Mouse (Mus musculus) kidney, adult 2 months (tissue): ENCODE measurements around the gene Rps27rt.

Experiments used
- CTCF ChIP-seq: fragments of 200-500 bp; conservative IDR thresholded peaks from 2 replicates; pipeline ENCODE4 v1.5.1; 2011; ENCODE audit warnings: low read depth, mild to moderate bottlenecking, control low read depth, low read length, moderate library complexity, mixed read lengths; ENCODE audit not compliant: insufficient read depth, insufficient read length
- POLR2A ChIP-seq: fragments of 200-500 bp; IDR thresholded peaks from one replicate; pipeline ENCODE4 v1.6.1; 2011; ENCODE audit warnings: low read depth, low read length, control low read depth

DNA sequence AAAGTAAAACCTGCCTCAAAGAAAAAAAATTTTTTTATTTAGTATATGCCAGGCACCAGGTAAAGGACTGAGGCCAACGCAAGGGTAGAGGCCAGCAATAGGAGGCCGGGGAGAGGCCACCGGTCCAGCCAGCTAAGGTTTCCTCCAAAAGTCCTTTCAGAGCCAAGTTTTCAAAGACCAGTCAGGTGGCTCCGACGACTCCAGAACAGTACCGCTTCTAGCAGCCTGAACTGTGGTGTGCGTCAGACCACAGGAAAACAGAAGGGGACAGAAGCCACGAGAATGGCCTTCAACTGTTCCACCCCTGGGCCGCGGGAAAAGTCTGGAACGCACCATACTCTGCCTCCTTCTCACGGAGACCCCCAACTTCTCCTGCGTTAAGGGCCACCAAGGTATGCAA is 49.9 kb downstream of the Rps27rt start:
- TF ChIP-seq CTCF: no peak
- no peak for TF ChIP-seq POLR2A
